Mouse (Mus musculus) embryonic fibroblast, embryonic 13.5 days (primary cell): ENCODE results near the gene Ric8a.

Experiments used
- CTCF ChIP-seq: IDR thresholded peaks from 2 replicates; pipeline ENCODE4 v1.5.1; 2011; ENCODE audit warnings: mild to moderate bottlenecking, control low read depth, low read length, moderate library complexity, borderline replicate concordance; ENCODE audit not compliant: insufficient read depth
- POLR2A ChIP-seq: IDR thresholded peaks from 2 replicates; pipeline ENCODE4 v1.6.1; 2011; ENCODE audit warnings: low read depth, mild to moderate bottlenecking, control low read depth, low read length, moderate library complexity

GRCm38 (mm10) chr7:140897863-140898262 is 41.1 kb downstream of the Ric8a start:
- TF ChIP-seq CTCF (no peak), POLR2A (no peak)
